Mouse (Mus musculus): ENCODE data around the gene Eaf2. TPM values are rescaled to one million over a fixed set of nuclear protein-coding genes. Genes with fewer than 3 reads are reported as not detected.

The Eaf2 gene
- total and polyA plus RNA-seq, 2 experiments from 2014 or later = 0.16 to 1.2 TPM

GRCm38 (mm10) chr16:36747068-36747467, 127.7 kb downstream of the Eaf2 start:
- Histone ChIP-seq H3K36me3 (ENCODE audit: insufficient read depth, low read length) (no peaks in the 10 kb centered on the region), H3K27me3 (ENCODE audit: insufficient read depth, low read length) (no peaks in the 10 kb centered on the region), H3K27ac (no peak overlapping the region), H3K9me3 (ENCODE audit: low read length) (no peaks in the 10 kb centered on the region), H3K4me2 (ENCODE audit: low read depth, low read length) (no peak overlapping the region), H3K9ac (replicated peaks; ENCODE audit: low read length) (no peak overlapping the region), H3K4me1 (ENCODE audit: insufficient read depth, low read length) (no peaks in the 10 kb centered on the region), H3K4me3 (ENCODE audit: low read length) (no peak overlapping the region)
- no peak for ATAC-seq
- no peak for TF ChIP-seq CTCF (IDR thresholded peaks at IDR 0.05; ENCODE audit: low read depth)
- WGBS = 88% methylated on average over 4 of the region's 4 CpGs
- no peak for DNase-seq (ENCODE audit: low spot score)

- Histone ChIP-seq H3K27me3 (ENCODE audit: insufficient read depth, low read length) (no peaks in the 10 kb centered on the region), H3K9ac (replicated peaks; ENCODE audit: low read length) (no peak overlapping the region), H3K27ac (no peak overlapping the region), H3K4me2 (ENCODE audit: low read depth, low read length) (no peak overlapping the region), H3K9me3 (ENCODE audit: low read length) (no peaks in the 10 kb centered on the region), H3K4me3 (ENCODE audit: low read length) (no peak overlapping the region), H3K4me1 (ENCODE audit: insufficient read depth, low read length) (no peaks in the 10 kb centered on the region), H3K36me3 (ENCODE audit: insufficient read depth, low read length) (no peaks in the 10 kb centered on the region)
- TF ChIP-seq CTCF (IDR thresholded peaks at IDR 0.05; ENCODE audit: low read depth) = no peak
- no peak for ATAC-seq
- 93% methylated on average over 8 of the region's 8 CpGs for WGBS
- DNase-seq (ENCODE audit: low spot score) = no peak
Observed at GRCm38 (mm10) chr16:36743580-36743979, 131.2 kb downstream of the Eaf2 start.

Small RNAs within 50 kb of the gene (microRNA-seq; reads per million reads assigned to microRNA genes)
- gene Gm22617 = 0 reads per million in 2 experiments

Other genes starting within 250 kb of the Eaf2 start
- gene Cd86, start 208.9 kb downstream of the Eaf2 start, total RNA-seq (2014; rRNA removed) = 0.58 and 1.2 TPM in 2 replicates
- gene Cd86, start 208.9 kb downstream of the Eaf2 start, polyA plus RNA-seq (2015; fragmentation: Nextera tagmentation; extraction: Ambion mirVana) = 1.9 and 2.1 TPM in 2 replicates
- gene Ildr1, start 181.0 kb downstream of the Eaf2 start, total RNA-seq (2014; rRNA removed) = 1.1 and 1.8 TPM in 2 replicates
- 0.81 and 1.2 TPM in 2 replicates for gene Ildr1, start 181.0 kb downstream of the Eaf2 start, polyA plus RNA-seq (2015; fragmentation: Nextera tagmentation; extraction: Ambion mirVana)
- 30.3 and 58.7 TPM in 2 replicates for gene Slc15a2, start 90.0 kb downstream of the Eaf2 start, total RNA-seq (2014; rRNA removed)
- gene Slc15a2, start 90.0 kb downstream of the Eaf2 start, polyA plus RNA-seq (2015; fragmentation: Nextera tagmentation; extraction: Ambion mirVana) = 25.5 and 31.7 TPM in 2 replicates
- gene Iqcb1, start 46.6 kb downstream of the Eaf2 start, total RNA-seq (2014; rRNA removed) = 17.3 and 23.0 TPM in 2 replicates
- 55.6 and 65.5 TPM in 2 replicates for gene Iqcb1, start 46.6 kb downstream of the Eaf2 start, polyA plus RNA-seq (2015; fragmentation: Nextera tagmentation; extraction: Ambion mirVana)
- gene Golgb1, start 137 bp upstream of the Eaf2 start, total RNA-seq (2014; rRNA removed) = 36.3 and 53.2 TPM in 2 replicates
- gene Golgb1, start 137 bp upstream of the Eaf2 start, polyA plus RNA-seq (2015; fragmentation: Nextera tagmentation; extraction: Ambion mirVana) = 90.5 and 104 TPM in 2 replicates
- gene Hcls1, start 60.0 kb upstream of the Eaf2 start, total RNA-seq (2014; rRNA removed) = 0.78 and 1.7 TPM in 2 replicates
- 2.1 and 2.2 TPM in 2 replicates for gene Hcls1, start 60.0 kb upstream of the Eaf2 start, polyA plus RNA-seq (2015; fragmentation: Nextera tagmentation; extraction: Ambion mirVana)
- gene Fbxo40, start 115.5 kb upstream of the Eaf2 start, total RNA-seq (2014; rRNA removed) = 0.05 and 0.25 TPM in 2 replicates
- gene Fbxo40, start 115.5 kb upstream of the Eaf2 start, polyA plus RNA-seq (2015; fragmentation: Nextera tagmentation; extraction: Ambion mirVana) = 0.30 and 0.39 TPM in 2 replicates
- 1.6 and 3.7 TPM in 2 replicates for gene Polq, start 136.8 kb upstream of the Eaf2 start, total RNA-seq (2014; rRNA removed)
- gene Polq, start 136.8 kb upstream of the Eaf2 start, polyA plus RNA-seq (2015; fragmentation: Nextera tagmentation; extraction: Ambion mirVana) = 2.2 TPM in 2 replicates

All from hindbrain, postnatal 0 days (tissue).